Mouse (Mus musculus): ENCODE data around the gene Phf5a. TPM values are rescaled to one million over a fixed set of nuclear protein-coding genes. Genes with fewer than 3 reads are reported as not detected.
A peak's percentile ranks its signal among the peaks of the same experiment; 100 is the strongest.

The Phf5a gene
- polyA plus RNA-seq, 1 experiment from 2014 or later: 212 TPM

DNA sequence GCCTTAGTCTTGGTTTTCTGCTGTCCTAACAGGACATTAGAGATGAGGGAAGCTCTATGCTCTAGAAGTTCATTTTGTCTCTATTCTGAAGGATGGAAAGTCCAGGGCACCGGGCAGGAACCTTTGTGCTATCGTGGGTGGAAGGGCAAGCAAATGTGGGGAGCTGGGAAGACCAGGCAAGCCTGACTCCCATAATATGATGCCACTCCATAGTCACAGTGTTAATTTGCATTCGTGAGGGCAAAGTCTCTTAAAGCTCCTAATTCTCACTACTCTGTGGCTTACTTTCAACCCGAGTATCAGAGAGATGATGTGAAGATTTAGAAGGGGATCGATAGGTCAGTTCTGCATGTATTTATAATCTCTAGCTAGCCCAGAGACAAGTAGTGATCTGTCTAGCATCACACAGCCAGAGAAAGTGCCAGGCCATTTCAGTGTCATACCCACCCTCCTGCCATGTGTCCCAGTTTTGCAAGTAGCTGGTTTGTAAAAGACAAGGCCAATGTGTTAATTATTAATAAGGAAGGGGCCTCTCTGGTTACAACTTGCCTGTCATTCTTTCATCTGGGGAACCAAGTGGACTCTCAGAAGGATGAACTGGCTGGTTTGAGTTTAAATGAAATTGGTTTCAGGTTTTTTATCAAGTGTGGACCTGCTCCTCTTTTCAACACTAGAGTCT is 26.0 kb upstream of the Phf5a start:
- Histone ChIP-seq H3K9me3 (no peaks in the 10 kb centered on the region), H3K36me3 (peaks cover 95% of the 10 kb centered on the region), H3K27ac (no peak overlapping the region), H3K4me3 (no peak overlapping the region), H3K27me3 (ENCODE audit: insufficient read depth, poor library complexity, severe bottlenecking) (no peaks in the 10 kb centered on the region), H3K4me1 (replicated peaks) (no peaks in the 10 kb centered on the region)
- no peak for DNase-seq (ENCODE audit: low spot score)
- WGBS: 90% methylated on average over 5 of the region's 5 CpGs

DNA sequence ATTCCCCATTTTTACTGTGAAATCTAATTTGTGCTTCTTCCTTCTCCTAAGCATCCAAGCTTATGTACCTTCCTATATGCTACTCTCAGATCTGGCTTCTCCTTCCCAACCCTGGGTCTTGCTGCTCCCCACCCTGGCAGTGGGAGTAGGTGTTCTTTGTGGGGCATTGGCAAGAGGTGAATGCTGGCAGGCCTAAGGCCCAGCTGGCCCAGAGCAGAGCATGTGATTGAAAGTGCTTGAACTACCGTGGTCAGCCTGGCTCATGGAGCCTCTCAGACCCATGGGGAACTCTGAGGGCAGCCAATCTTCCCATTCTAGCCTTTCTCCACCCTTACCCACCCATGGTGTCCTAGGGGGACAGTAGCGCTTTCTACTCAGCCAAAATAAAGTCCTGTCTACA is 24.7 kb upstream of the Phf5a start:
- no peaks in the 10 kb centered on the region for H3K4me1 ChIP-seq (replicated peaks)
- H3K36me3 ChIP-seq: peaks cover 96% of the 10 kb centered on the region
- H3K9me3 ChIP-seq: no peaks in the 10 kb centered on the region
- no peak overlapping the region for H3K4me3 ChIP-seq
- H3K27ac ChIP-seq: no peak overlapping the region
- no peaks in the 10 kb centered on the region for H3K27me3 ChIP-seq (ENCODE audit: insufficient read depth, poor library complexity, severe bottlenecking)
- no peak for DNase-seq (ENCODE audit: low spot score)
- WGBS: 84% methylated on average over 2 of the region's 2 CpGs

DNA sequence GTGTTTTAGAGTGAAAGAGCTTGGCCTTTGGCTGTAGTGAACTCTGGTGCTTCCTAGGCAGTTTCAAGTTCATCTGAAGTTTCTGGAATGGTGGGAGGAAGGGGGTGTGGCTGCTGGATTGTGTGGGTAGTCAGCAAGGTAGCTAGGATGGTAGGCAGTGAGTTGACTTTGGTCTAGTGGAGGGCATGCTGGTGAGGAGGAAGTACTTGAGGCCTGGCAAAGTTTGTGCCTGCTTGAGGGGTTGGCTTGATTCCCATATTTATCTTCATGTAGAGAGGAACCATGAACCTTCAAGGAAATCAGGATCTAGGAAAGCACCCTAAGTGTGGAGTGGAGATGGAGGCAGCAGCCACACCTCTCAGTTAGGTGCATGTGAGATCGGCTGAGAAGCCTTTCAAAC is 22.3 kb upstream of the Phf5a start:
- H3K36me3 ChIP-seq: peaks cover 96% of the 10 kb centered on the region
- no peak for DNase-seq (ENCODE audit: low spot score)
- 79% methylated on average over 1 of the region's 1 CpGs for WGBS
- no peak overlapping the region for H3K27ac ChIP-seq
- H3K4me3 ChIP-seq: no peak overlapping the region
- H3K4me1 ChIP-seq (replicated peaks): no peaks in the 10 kb centered on the region
- no peaks in the 10 kb centered on the region for H3K9me3 ChIP-seq
- no peaks in the 10 kb centered on the region for H3K27me3 ChIP-seq (ENCODE audit: insufficient read depth, poor library complexity, severe bottlenecking)

DNA sequence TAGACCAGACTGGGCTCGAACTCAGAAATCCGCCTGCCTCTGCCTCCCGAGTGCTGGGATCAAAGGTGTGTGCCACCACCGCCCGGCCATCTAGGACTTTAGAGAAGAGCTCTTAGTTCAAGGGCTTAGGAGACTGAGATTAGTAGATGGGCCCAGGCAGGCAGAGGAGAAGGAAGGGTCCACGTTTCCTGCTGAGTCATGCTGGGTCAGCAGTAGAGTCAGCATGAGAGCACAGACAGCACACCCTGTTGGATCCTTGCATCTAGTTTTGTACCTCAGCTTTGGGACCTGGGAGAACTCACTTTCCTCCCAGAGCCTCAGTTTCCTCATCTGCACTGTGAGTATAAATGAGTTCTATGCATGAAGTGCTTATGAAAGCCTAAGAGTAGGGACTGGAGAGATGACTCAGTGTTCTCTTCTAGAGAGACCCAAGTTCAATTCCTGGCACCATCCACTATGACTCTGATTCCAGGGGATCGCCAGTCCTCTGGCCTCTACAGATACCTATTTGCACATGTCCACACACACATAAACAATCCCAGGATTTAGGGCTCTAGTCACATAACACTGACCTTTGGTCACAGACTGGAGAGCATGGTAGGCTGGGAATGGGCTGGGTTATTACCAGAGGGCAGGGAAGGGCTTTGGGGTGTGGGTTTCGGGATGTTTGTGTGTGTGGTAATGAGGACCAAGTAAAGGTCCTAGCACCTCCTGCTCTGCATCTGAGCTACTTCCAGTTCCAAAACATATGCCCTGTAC is 20.3 kb upstream of the Phf5a start:
- Histone ChIP-seq H3K27ac (no peak overlapping the region), H3K4me3 (no peak overlapping the region), H3K4me1 (replicated peaks) (no peaks in the 10 kb centered on the region), H3K36me3 (peaks cover 89% of the 10 kb centered on the region), H3K9me3 (no peaks in the 10 kb centered on the region), H3K27me3 (ENCODE audit: insufficient read depth, poor library complexity, severe bottlenecking) (no peaks in the 10 kb centered on the region)
- DNase-seq (ENCODE audit: low spot score): no peak
- WGBS: 93% methylated on average over 8 of the region's 8 CpGs

DNA sequence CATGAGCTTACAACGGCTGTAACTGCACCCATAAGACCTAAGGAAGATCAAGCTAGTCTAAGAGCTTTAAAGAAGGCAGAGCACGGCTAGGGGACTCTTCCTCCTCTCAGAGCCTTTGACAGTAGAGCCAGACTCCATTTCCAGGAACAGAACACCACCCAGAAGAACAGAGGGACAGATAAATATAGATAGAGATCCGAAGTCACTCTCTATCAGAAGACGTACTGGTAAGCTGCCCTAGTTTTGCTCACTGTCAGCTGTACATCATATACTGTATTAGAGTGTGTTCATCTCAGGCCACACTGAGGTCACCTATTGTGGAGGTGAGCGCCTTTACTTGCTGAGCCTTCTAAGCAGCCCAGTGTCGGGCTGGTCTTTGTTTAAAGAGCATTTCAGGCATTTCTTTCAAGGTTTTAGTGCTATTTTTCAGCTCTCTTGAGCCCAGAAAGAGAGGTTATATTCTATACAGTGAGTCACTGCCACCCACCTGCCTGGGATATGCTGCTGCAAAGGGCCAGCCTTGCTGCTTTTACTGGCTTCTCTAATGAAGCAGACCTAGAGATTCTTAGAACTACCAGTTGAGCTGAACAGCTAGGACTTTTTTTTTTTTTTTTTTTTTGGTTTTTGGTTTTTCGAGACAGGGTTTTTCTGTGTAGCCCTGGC is 19.6 kb upstream of the Phf5a start:
- Histone ChIP-seq H3K4me3 (no peak overlapping the region), H3K27ac (no peak overlapping the region), H3K36me3 (peaks cover 82% of the 10 kb centered on the region), H3K4me1 (replicated peaks) (no peaks in the 10 kb centered on the region), H3K27me3 (ENCODE audit: insufficient read depth, poor library complexity, severe bottlenecking) (no peaks in the 10 kb centered on the region), H3K9me3 (no peaks in the 10 kb centered on the region)
- DNase-seq (ENCODE audit: low spot score): no peak
- WGBS: 92% methylated on average over 7 of the region's 7 CpGs

DNA sequence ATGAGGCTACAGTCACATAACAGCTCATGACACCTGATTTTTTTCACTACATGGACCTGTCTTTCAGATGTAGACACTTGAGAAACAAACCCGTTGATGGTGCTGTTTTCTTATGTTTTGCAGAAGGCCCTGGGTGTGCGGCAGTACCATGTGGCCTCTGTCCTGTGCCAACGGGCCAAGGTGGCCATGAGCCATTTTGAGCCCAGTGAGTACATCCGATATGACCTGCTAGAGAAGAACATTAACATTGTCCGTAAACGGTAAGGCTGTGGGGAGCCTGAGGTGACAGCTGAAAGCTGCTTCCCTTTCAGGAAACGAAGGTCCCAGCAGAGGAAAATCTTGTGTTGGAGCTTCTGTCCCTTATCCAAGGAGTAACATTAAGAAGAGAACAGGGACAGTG is 17.5 kb upstream of the Phf5a start:
- Histone ChIP-seq H3K4me3 (no peak overlapping the region), H3K27ac (no peak overlapping the region), H3K27me3 (ENCODE audit: insufficient read depth, poor library complexity, severe bottlenecking) (no peaks in the 10 kb centered on the region), H3K4me1 (replicated peaks) (no peaks in the 10 kb centered on the region), H3K9me3 (no peaks in the 10 kb centered on the region), H3K36me3 (peaks cover 63% of the 10 kb centered on the region)
- 94% methylated on average over 7 of the region's 7 CpGs for WGBS
- no peak for DNase-seq (ENCODE audit: low spot score)

DNA sequence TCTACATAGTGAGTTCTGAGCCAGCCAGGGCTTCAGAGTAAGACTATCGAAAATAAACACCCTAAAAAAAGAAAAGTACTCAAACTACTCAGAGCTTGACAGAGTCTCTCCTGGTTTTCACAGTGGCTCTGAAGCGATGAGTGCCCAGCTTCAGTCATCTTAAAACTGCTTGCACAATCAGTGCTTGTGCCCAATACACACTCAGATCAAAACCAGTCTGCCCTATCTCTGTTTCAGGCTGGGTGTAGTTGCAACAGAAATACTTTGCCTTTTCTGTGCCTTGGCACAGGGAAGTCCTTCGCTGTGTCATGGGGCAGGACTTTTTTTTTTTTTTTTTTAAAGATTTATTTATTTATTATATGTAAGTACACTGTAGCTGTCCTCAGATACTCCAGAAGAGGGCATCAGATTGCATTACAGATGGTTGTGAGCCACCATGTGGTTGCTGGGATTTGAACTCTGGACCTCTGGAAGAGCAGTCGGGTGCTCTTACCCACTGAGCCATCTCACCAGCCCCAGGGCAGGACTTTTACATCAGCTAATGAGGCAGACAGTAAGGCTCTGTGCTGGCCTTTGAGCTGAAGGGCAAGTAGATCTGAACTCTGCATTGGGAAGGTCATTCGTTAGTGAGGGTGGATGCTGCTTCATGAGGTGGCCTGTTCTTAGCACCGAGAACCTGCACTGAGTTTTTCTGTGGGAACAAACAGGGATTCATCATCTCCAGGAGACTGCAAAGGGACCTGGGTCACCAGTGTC is 15.3 kb upstream of the Phf5a start:
- H3K9me3 ChIP-seq: no peaks in the 10 kb centered on the region
- DNase-seq (ENCODE audit: low spot score): no peak
- no peaks in the 10 kb centered on the region for H3K27me3 ChIP-seq (ENCODE audit: insufficient read depth, poor library complexity, severe bottlenecking)
- no peaks in the 10 kb centered on the region for H3K4me1 ChIP-seq (replicated peaks)
- H3K27ac ChIP-seq: no peak overlapping the region
- H3K4me3 ChIP-seq: no peak overlapping the region
- 95% methylated on average over 6 of the region's 6 CpGs for WGBS
- H3K36me3 ChIP-seq: peaks cover 44% of the 10 kb centered on the region

DNA sequence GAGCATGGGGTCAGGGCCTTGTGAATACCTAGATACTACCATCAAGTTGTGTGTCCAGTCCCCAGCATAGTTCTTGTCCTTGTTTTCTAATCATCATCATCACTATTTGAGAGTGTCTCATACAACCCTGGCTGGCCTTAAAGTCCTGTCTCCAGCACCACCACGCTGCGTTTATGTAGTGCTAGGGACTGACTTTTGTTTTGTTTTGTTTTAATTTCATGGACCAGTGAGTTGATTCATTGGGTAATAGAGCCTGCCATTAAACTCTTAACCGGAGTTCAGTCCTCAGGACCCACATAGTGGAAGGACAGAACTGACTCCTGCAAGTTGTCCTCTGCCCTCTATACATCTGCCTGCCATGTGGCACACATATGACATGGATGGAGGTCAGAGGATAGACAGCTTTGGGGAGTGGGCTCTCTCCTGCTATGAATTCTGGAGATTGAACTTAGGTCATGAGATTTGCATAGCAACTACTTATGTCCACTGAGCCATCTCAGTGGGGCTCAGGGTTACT is 13.8 kb upstream of the Phf5a start:
- H3K9me3 ChIP-seq: no peaks in the 10 kb centered on the region
- no peak overlapping the region for H3K27ac ChIP-seq
- H3K4me1 ChIP-seq (replicated peaks): no peaks in the 10 kb centered on the region
- H3K36me3 ChIP-seq: peaks cover 32% of the 10 kb centered on the region
- no peak overlapping the region for H3K4me3 ChIP-seq
- no peak for DNase-seq (ENCODE audit: low spot score)
- H3K27me3 ChIP-seq (ENCODE audit: insufficient read depth, poor library complexity, severe bottlenecking): no peaks in the 10 kb centered on the region
- WGBS: 82% methylated on average over 3 of the region's 3 CpGs

DNA sequence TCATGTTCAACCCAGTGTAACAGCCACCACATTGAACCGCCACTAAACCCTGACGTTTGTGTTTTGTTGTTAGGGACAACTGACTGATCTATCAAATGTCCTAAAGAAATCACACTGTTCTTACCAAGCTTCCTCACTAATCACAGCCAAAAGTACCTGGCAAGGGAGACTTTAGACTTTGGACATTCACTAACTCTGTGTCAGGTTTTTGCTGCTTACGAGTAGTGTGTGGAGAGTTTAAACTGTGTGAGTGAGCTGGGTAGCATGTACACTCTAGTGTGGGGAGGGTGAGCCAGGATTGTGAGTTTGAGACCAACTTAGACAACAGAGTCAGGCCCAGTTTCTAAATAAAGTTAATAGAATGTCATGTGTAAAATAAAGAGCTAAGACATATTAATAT is 10.6 kb upstream of the Phf5a start:
- H3K4me1 ChIP-seq (replicated peaks): peaks cover 7% of the 10 kb centered on the region
- DNase-seq (ENCODE audit: low spot score): no peak
- H3K36me3 ChIP-seq: peaks cover 11% of the 10 kb centered on the region
- no peaks in the 10 kb centered on the region for H3K27me3 ChIP-seq (ENCODE audit: insufficient read depth, poor library complexity, severe bottlenecking)
- H3K4me3 ChIP-seq: no peak overlapping the region
- 93% methylated on average over 3 of the region's 3 CpGs for WGBS
- no peaks in the 10 kb centered on the region for H3K9me3 ChIP-seq
- H3K27ac ChIP-seq: no peak overlapping the region

DNA sequence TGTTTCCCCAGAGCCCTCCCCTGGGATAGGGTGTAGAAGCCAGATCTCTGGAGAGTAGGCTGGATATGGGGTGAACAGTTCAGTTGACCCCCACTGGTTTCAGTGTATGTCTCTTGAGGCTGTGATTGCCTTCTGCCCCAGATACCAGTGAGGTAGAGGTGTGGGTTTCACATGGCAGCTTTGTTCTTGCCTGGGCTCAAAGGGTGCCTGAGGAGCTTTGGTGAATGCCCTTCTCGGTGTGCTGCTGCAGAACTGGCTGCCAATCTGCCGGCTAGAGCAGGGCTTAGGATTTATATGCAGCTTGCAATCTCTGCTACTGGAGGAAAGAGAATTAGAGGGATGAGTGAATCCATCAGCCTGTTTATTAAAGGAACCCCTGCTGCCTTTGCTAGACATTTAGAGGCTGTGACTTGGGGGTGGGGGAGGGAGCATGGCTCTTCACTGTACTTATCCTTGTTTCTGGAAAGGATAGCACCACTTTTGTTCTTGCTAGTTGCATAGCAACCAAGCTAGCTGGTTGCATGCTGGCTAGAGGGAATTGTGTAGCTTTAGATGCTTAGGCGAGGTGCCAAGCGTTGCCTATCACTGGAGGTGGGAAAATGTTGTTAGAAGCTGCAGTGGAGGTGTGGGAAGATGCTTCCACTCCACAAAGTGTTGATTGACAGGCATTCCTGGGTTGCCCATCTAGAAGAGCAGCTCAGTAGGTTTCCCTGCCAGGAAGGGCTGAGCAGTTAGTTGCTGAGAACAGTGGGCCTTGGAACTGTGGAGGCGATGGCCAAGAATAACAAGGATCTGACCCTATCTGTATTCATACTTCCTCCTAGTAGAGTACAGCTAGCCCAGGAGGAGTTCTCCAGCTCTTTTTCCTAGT is 8.1 kb upstream of the Phf5a start:
- Histone ChIP-seq H3K27me3 (ENCODE audit: insufficient read depth, poor library complexity, severe bottlenecking) (no peaks in the 10 kb centered on the region), H3K4me1 (replicated peaks) (peaks cover 7% of the 10 kb centered on the region), H3K27ac (no peak overlapping the region), H3K9me3 (no peaks in the 10 kb centered on the region), H3K36me3 (peaks cover 13% of the 10 kb centered on the region), H3K4me3 (no peak overlapping the region)
- WGBS: 74% methylated on average over 5 of the region's 5 CpGs
- DNase-seq (ENCODE audit: low spot score): no peak

DNA sequence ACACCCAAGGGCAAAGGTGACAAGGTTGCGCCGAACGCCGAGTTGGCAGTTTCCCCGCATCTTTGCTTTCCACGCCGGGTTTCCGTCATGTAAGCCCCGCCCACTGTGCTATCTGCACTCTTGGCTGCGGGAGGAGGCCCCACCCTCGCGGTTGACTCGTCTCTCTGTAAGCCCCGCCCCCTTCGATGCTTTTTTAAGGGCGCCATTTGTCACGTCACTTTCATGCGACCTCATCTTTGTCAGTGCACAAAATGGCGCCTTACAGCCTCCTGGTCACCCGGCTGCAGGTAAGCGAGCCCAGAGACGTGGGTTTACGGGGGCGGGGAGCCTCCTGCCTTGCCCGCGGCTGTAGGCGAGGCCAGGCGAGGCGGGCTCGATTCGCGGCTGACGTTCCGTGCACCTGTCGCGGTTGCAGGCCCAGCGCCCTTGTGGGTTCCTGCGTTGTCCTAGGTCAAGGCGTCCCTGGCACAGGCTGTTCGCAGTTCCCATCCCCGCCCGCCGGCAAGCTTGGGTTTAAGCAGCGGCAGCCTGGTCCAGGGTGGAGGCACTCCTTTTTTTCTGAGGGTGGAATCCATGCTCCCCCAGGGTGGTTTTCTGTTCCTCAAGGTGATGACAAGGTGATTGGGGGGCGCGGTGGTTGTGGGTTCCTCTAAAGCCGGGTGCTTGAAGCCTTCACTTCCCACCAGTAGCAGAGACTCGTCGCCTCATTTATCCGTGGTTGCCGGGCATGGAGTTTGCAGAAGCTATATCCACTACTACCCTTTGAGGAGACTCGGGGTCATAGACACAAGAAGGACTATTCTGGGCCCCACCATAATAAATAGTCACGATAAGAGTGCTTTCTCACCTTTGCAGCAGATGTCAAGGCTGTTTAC is 788 bp upstream of the Phf5a start, which contains the start of gene Aco2:
TSS of gene Aco2 (plus strand) at position 48 of the 875 bp plus-strand sequence.
- H3K36me3 ChIP-seq: peaks cover 41% of the 10 kb centered on the region
- peak within 1 kb of the TSS; percentile 98 for H3K27ac ChIP-seq
- whole genome bisulfite sequencing: under 1% methylated on average over 53 of the region's 53 CpGs
- DNase-seq (ENCODE audit: low spot score): peak; percentile 97
- peak within 1 kb of the TSS; percentile 99 for H3K4me3 ChIP-seq
- peaks cover 25% of the 10 kb centered on the region for H3K4me1 ChIP-seq (replicated peaks)
- no peaks in the 10 kb centered on the region for H3K27me3 ChIP-seq (ENCODE audit: insufficient read depth, poor library complexity, severe bottlenecking)
- no peaks in the 10 kb centered on the region for H3K9me3 ChIP-seq
